Mouse (Mus musculus) MEL (cell line): ENCODE measurements around the gene BC030870.

Experiments used
- CTCF ChIP-seq, 3 experiments: IDR thresholded peaks in 2 of 3; conservative IDR thresholded peaks in 1 of 3; 2 replicates each; pipeline ENCODE4 v1.5.1; 2011 to 2012; ENCODE audit warnings: low read length in 3 of 3, low read depth in 2 of 3, mild to moderate bottlenecking in 2 of 3, improper control_type of control experiment in 1 of 3, inconsistent platforms in 1 of 3, mixed read lengths in 1 of 3, moderate library complexity in 1 of 3; ENCODE audit not compliant: control insufficient read depth in 1 of 3, insufficient read depth in 1 of 3, poor library complexity in 1 of 3, severe bottlenecking in 1 of 3
- E2F4 ChIP-seq: IDR thresholded peaks from 2 replicates; pipeline ENCODE4 v1.6.1; 2011; ENCODE audit warnings: low read depth, low read length, improper control_type of control experiment, borderline replicate concordance
- ELF1 ChIP-seq: IDR thresholded peaks from 2 replicates; pipeline ENCODE4 v1.6.1; 2014; ENCODE audit warnings: low read depth, mild to moderate bottlenecking, inconsistent platforms, low read length, improper control_type of control experiment, moderate library complexity
- EP300 ChIP-seq, 2 experiments: IDR thresholded peaks; 2 replicates each; pipeline ENCODE4 v1.6.1; 2011; ENCODE audit warnings: improper control_type of control experiment in 2 of 2, low read length in 2 of 2, low read depth in 1 of 2, mild to moderate bottlenecking in 1 of 2
- ETS1 ChIP-seq: IDR thresholded peaks from 2 replicates; pipeline ENCODE4 v1.6.1; 2012; ENCODE audit warnings: low read depth, mild to moderate bottlenecking, inconsistent platforms, low read length, improper control_type of control experiment, moderate library complexity
- GABPA ChIP-seq: IDR thresholded peaks from 2 replicates; pipeline ENCODE4 v1.6.1; 2012; ENCODE audit warnings: low read depth, mild to moderate bottlenecking, inconsistent platforms, low read length, improper control_type of control experiment, moderate library complexity
- MAFK ChIP-seq: IDR thresholded peaks from 2 replicates; pipeline ENCODE4 v1.6.1; 2011; ENCODE audit warnings: low read depth, mild to moderate bottlenecking, low read length, improper control_type of control experiment, borderline replicate concordance
- NELFE ChIP-seq: IDR thresholded peaks from 2 replicates; pipeline ENCODE4 v1.6.1; 2011; ENCODE audit warnings: low read depth, low read length, improper control_type of control experiment
- POLR2A ChIP-seq, 2 experiments: IDR thresholded peaks; 2 replicates each; pipeline ENCODE4 v1.6.1; 2011 to 2012; ENCODE audit warnings: low read length in 2 of 2, mild to moderate bottlenecking in 2 of 2, control low read depth in 1 of 2, improper control_type of control experiment in 1 of 2, low read depth in 1 of 2, moderate library complexity in 1 of 2; ENCODE audit not compliant: control insufficient read depth in 1 of 2, insufficient read depth in 1 of 2, poor library complexity in 1 of 2
- RCOR1 ChIP-seq: IDR thresholded peaks from 2 replicates; pipeline ENCODE4 v1.6.1; 2012; ENCODE audit warnings: low read depth, mild to moderate bottlenecking, inconsistent platforms, low read length, improper control_type of control experiment
- SMC3 ChIP-seq: IDR thresholded peaks from 2 replicates; pipeline ENCODE4 v1.6.1; 2011; ENCODE audit warnings: low read depth, low read length, improper control_type of control experiment
- ZC3H11A ChIP-seq: IDR thresholded peaks from 2 replicates; pipeline ENCODE4 v1.6.1; 2012; ENCODE audit warnings: low read depth, mild to moderate bottlenecking, inconsistent platforms, low read length, improper control_type of control experiment
- ZKSCAN1 ChIP-seq: IDR thresholded peaks from 2 replicates; pipeline ENCODE4 v1.6.1; 2012; ENCODE audit warnings: low read depth, mild to moderate bottlenecking, inconsistent platforms, low read length, improper control_type of control experiment, moderate library complexity
- ZMIZ1 ChIP-seq: IDR thresholded peaks from 2 replicates; pipeline ENCODE4 v1.6.1; 2012; ENCODE audit warnings: low read depth, mild to moderate bottlenecking, inconsistent platforms, low read length, improper control_type of control experiment, moderate library complexity

DNA sequence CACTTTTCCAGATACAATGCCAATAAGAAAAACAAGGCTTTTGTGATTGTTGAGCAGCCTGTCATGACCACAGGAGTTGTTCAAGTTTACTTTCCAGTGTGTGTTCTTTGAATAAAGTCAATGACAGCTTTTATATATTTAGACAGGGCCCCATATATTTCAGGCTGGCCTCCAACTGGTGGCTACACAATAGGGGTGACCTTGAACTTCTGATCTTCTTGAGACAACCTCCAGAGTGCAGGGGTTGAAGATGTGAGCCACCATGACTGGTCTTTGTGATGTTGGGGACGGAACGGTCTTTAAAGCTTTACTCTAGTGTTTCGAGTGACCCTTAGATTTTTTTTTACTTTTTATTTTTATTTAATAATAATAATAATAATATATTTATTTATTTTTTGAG lies 63.7 kb downstream of the BC030870 start:
- TF ChIP-seq ZMIZ1 (no peak), POLR2A (IDR thresholded peaks at IDR 0.05; ENCODE audit: control insufficient read depth in 1 of 2, insufficient read depth in 1 of 2, low read depth in 1 of 2, low read length in 2 of 2, poor library complexity in 1 of 2) (no peak), EP300 (IDR thresholded peaks at IDR 0.05; ENCODE audit: low read depth in 1 of 2, low read length in 2 of 2) (no peak), CTCF (IDR thresholded peaks at IDR 0.05 in 2 of 3, conservative IDR thresholded peaks at IDR 0.05 in 1 of 3; ENCODE audit: control insufficient read depth in 1 of 3, insufficient read depth in 1 of 3, low read depth in 2 of 3, low read length in 3 of 3, poor library complexity in 1 of 3, severe bottlenecking in 1 of 3) (no peak), MAFK (no peak), ZC3H11A (no peak), RCOR1 (no peak), ZKSCAN1 (no peak), ELF1 (no peak), SMC3 (no peak), E2F4 (no peak), GABPA (no peak), NELFE (no peak), ETS1 (no peak)
